Mouse (Mus musculus) testis, adult 2 months (tissue): Measurements from ENCODE around the gene Psme2b. TPM values are rescaled to one million over a fixed set of nuclear protein-coding genes. Genes with fewer than 3 reads are reported as not detected.
"Not testable (repeated sequence)": the region's sequence is repeated elsewhere in the genome, so short reads cannot be mapped to it uniquely, and the experiment has no call there.

ENCODE experiments used
- H3K27ac ChIP-seq: fragments of 200-500 bp; 2 replicates; pipeline ENCODE4 v1.5.1; 2012; ENCODE audit warnings: low read depth, low read length; ENCODE audit not compliant: control insufficient read depth, insufficient read depth
- H3K27me3 ChIP-seq: fragments of 200-500 bp; 2 replicates; pipeline ENCODE4 v1.6.1; 2012; ENCODE audit warnings: mild to moderate bottlenecking, low read length, moderate library complexity; ENCODE audit not compliant: control insufficient read depth, insufficient read depth
- H3K36me3 ChIP-seq: fragments of 200-500 bp; 2 replicates; pipeline ENCODE4 v1.6.1; 2012; ENCODE audit warnings: mild to moderate bottlenecking, low read length; ENCODE audit not compliant: control insufficient read depth, insufficient read depth
- H3K4me1 ChIP-seq: fragments of 200-500 bp; 2 replicates; pipeline ENCODE4 v1.6.1; 2012; ENCODE audit warnings: low read length; ENCODE audit not compliant: control insufficient read depth, insufficient read depth
- H3K4me3 ChIP-seq: fragments of 200-500 bp; 2 replicates; pipeline ENCODE4 v1.5.1; 2012; ENCODE audit warnings: low read depth, mild to moderate bottlenecking, low read length, moderate library complexity, mixed read lengths; ENCODE audit not compliant: control insufficient read depth
- CTCF ChIP-seq: fragments of 200-500 bp; IDR thresholded peaks from 2 replicates; pipeline ENCODE4 v1.5.1; 2012; ENCODE audit warnings: low read depth, mild to moderate bottlenecking, inconsistent platforms, low read length, moderate library complexity; ENCODE audit not compliant: control insufficient read depth, insufficient read depth, insufficient replicate concordance
- POLR2A ChIP-seq: fragments of 200-500 bp; IDR thresholded peaks from 2 replicates; pipeline ENCODE4 v1.6.1; 2012; ENCODE audit warnings: low read depth, mild to moderate bottlenecking, inconsistent platforms, low read length, moderate library complexity; ENCODE audit not compliant: control insufficient read depth
- polyA plus RNA-seq: library from polyadenylated mRNA; depleted of rRNA; stranded (reverse); fragments of >200 nt; gene quantifications from 2 replicates; pipeline ENCODE4 v1.2.3, GENCODE M21; 2012

The Psme2b gene
- polyA plus RNA-seq, 1 experiment = 0.67 TPM

DNA sequence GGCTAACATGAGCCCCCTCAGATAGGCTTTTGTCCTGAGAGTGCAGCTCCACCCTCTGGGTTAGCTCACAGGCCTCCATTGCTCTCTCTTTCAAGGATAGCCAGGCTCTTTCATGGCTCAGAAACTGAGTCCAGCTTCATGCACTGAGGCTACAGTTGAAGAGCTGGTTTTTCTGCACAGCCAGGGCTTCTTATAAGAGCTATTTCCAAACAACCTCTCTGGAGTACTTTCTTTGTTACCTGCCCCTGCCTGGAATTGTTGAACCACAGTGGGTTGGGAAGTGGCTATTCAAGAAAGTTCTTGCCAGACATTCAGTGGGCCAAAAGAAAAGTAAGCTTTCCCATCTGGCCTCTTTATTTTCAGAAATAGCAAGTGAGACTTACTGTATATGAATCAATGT lies 6.7 kb downstream of the Psme2b start:
- not testable (repeated sequence) for H3K27ac ChIP-seq

GRCm38 (mm10) chr11:48935291-48935690 lies 10.7 kb downstream of the Psme2b start:
- H3K27me3 ChIP-seq = not testable (repeated sequence)

More for the DNA sequence above, 6.7 kb downstream of the Psme2b start:
- not testable (repeated sequence) for H3K36me3 ChIP-seq, H3K27me3 ChIP-seq, H3K4me3 ChIP-seq, H3K4me1 ChIP-seq

GRCm38 (mm10) chr11:48933923-48934322 lies 12.1 kb downstream of the Psme2b start:
- not testable (repeated sequence) for H3K4me3 ChIP-seq, H3K4me1 ChIP-seq, H3K27ac ChIP-seq, H3K36me3 ChIP-seq, H3K27me3 ChIP-seq

More at GRCm38 (mm10) chr11:48935291-48935690, 10.7 kb downstream of the Psme2b start:
- not testable (repeated sequence) for H3K27ac ChIP-seq, H3K4me1 ChIP-seq, H3K4me3 ChIP-seq, H3K36me3 ChIP-seq

DNA sequence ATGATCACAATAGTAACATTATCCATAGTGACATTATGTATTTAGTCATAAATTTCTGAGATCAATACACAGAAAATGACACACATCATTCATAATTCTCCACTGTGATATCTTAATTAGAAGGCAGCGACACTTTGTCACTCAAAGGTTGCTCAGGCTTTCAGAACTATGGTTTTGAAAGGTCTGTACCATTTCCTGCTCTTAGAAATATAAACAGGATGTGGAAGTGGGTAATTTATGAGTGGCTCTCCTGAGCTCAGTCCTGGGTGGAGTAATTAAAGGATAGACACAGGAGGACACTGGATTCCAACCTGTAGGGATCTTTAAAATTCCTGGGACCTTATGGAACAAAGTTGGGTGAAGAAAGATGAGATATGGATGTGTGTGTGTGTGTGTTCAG lies 12.6 kb downstream of the Psme2b start:
- not testable (repeated sequence) for H3K27me3 ChIP-seq, H3K4me3 ChIP-seq, H3K4me1 ChIP-seq, H3K27ac ChIP-seq, H3K36me3 ChIP-seq

GRCm38 (mm10) chr11:48928068-48928467 lies 17.9 kb downstream of the Psme2b start:
- H3K4me3 ChIP-seq, H3K36me3 ChIP-seq, H3K27ac ChIP-seq, H3K4me1 ChIP-seq, H3K27me3 ChIP-seq: not testable (repeated sequence)

GRCm38 (mm10) chr11:48926437-48926836 lies 19.6 kb downstream of the Psme2b start:
- not testable (repeated sequence) for H3K36me3 ChIP-seq, H3K4me1 ChIP-seq, H3K4me3 ChIP-seq, H3K27me3 ChIP-seq, H3K27ac ChIP-seq

- H3K4me3 ChIP-seq, H3K27ac ChIP-seq, H3K27me3 ChIP-seq, H3K4me1 ChIP-seq, H3K36me3 ChIP-seq: not testable (repeated sequence)
Measured at GRCm38 (mm10) chr11:48923818-48924217, 22.2 kb downstream of the Psme2b start.

DNA sequence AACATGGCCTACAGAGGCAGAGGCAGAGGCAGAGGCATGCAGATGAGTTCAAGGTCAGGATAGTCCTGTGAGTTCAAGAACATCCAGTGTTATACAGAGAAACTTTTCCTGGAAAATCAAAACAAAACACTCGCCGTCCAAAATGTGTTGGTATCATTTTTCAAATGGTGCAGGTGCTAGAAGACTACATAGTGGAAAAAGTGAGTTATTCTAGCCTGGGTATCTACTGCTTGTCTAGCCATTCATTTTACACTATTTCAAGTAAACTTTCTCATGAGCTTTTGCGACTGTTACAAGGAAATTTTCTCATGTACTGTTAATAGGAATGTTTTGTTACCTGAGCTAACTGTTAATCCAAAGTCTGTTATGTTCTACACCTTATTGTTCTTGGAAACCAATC lies 27.6 kb downstream of the Psme2b start:
- TF ChIP-seq CTCF = no peak
- TF ChIP-seq POLR2A = no peak
- Histone ChIP-seq H3K4me1 (no peaks in the 10 kb centered on the region), H3K27ac (no peak overlapping the region), H3K4me3 (no peak overlapping the region), H3K36me3 (no peaks in the 10 kb centered on the region), H3K27me3 (no peaks in the 10 kb centered on the region)

DNA sequence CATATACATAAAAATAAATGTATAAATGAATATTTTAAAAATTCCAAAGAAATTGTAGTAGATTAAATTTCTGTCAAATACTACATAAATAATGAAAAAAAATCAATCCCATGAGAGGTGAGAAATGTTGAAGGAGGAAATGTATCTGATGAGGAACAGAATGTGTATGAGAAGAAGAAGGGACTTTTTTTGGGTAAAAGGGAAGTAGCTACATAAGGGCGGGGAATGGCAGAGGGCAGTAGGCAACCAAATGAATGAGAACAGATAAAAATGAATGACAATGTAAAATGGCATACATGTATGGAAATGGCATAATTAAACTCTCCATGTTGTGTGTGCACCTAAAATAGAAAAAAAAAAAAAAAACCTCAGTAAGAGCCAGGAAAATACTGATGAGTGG lies 32.4 kb downstream of the Psme2b start:
- Histone ChIP-seq H3K36me3 (no peaks in the 10 kb centered on the region), H3K4me3 (no peak overlapping the region), H3K4me1 (no peaks in the 10 kb centered on the region), H3K27me3 (no peaks in the 10 kb centered on the region), H3K27ac (no peak overlapping the region)
- TF ChIP-seq POLR2A (no peak), CTCF (no peak)
